Mouse (Mus musculus) urinary bladder, postnatal 14 days (tissue): ENCODE measurements around the gene Frmd4b.
A peak's percentile ranks its signal among the peaks of the same experiment; 100 is the strongest.

ENCODE experiments used
- DNase-seq: peaks from one replicate; pipeline ENCODE4 v3.0.0; 2021; ENCODE audit warnings: low spot score

Frmd4b gene

DNA sequence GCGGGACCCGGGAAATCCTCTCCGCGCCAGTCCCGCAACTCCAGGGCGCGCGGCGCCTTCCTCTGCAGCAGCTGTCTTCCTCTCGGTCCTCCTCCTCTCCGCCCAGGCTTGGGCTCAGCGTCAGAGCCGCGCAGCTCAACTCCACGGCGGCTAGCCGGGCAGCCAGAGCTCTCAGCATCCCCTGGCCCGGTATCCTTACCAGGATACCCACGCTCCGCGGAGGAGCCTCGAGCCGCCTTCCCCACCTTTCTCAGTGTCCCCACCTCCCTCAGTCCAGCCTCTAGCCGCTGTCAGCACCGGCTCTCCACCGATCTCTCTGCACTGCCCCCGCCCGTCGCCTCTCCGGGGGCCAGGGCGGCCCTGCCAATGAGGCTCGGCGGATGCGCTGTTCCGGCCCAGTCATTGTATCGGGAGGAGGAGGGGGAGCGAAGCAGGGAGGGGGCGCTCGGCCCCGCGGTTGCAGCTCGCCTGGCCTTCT is at the start of gene Frmd4b:
Gene Frmd4b, minus strand, starts transcription at position 276 of the 478 bp plus-strand sequence.
- peak; percentile 54 for DNase-seq

DNA sequence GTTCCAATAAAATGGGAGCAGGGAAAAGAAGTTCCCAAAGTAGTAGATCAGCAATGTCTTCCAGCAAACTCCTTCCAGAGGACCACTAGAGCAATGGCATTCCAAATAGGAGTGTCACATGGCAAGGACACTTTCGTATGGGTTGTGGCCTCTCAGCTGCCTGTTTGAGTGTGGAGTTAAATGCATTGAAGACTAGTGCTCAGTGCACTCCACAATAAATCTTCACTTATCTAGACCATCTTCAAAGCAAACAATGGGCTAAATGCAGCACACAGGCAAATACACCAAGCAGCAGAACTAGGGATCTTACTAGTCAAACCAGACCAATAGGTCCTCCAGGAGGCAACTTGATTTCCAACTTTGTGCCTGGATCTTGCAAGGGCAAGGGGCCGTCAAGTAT is 49.1 kb upstream of the Frmd4b start:
- no peak for DNase-seq

DNA sequence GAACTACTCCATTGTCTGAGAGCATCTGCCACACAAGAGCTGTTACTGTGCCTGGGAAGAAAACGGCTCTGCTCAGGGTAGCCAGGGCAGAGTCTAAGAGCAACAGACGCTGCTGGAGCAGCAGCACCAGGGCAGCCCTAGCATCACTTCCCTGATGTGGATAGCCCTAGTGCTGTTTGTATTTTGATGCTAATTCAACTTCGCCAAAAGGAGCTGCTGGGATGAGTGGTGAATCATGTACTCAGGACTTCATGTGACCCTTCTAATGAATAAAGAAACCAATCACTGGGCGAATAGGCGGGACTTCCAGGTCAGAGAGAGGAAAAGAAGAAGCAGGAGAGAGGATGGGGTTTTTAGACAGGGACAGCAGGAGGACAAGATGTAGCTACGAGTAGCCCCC is 41.6 kb upstream of the Frmd4b start:
- DNase-seq, result no peak

DNA sequence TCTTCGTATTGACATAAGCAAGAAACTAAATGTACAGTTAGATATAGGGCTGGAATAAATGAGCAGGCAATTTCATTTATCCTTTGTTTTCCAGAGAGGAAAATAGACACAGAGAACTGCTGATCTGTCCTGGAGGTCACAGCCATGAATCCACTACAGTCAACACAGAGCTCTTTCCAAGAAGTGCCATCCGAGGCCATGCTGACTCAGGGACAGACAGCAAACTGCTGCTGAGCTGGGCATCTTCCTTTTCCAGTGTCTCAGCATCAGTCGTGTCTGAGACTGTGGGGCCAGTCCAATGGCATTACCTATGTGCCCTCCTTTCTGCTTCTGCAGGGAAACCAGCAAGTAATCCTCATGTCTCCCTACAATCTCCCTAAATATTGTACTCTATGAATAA is 38.6 kb upstream of the Frmd4b start:
- DNase-seq, result no peak

DNA sequence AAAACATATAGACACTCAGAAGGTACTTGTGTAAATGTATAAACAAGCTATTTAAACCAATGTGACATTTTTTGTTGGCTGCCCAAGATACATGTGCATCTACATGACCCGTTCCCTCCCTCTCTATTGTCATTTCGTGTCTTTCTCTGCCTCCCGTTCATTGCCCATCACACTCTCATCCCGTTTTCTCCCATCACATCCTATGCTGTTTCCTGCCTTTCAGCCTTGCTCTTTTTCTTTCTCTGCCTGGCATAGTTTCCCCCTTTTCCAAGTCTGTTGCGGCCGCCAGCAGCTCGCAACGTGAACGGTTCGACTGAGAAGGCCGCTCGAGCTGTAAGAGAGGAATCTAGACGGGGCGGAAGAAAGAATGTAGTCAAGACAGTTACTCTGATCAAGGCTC is 30.2 kb upstream of the Frmd4b start:
- DNase-seq, result no peak

DNA sequence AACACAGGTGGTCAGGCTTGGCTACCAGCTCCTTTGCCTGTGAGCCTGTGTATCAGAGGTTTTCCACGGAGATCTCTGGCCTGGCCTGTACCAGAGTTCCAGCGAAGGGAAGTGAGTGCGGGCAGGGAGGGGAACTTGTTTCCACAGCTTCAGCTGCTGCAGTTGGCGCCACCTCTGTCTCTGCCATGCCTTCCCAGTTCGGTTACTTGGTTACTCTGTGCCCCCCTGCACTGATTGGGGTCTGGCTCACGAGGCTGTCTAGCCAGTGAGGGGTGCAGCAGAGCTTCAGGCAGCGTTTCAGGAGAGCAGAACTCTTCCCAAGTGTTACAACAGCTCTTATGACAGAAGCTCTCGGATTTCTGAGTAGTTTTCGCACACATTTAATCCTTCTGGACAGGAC is 6.0 kb upstream of the Frmd4b start:
- no peak for DNase-seq

DNA sequence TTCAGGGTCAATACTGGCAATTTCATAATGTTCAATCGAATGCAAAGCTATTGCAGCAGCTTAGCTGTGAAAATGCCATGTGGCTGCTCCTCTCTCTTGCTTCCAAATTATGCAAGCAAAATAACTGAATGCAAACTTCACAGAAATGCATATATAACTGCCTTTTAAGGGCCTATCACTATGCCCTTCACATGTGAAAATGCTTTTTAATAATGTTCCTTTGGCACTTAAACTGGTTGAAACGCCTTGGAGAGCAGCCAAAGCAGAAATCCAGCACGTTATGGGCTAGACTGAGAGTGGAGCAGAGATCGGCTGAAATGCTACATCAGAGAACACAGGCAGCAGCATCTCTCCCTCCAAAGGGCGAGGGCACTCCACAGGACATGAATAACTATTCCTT is 4.9 kb upstream of the Frmd4b start:
- no peak for DNase-seq

DNA sequence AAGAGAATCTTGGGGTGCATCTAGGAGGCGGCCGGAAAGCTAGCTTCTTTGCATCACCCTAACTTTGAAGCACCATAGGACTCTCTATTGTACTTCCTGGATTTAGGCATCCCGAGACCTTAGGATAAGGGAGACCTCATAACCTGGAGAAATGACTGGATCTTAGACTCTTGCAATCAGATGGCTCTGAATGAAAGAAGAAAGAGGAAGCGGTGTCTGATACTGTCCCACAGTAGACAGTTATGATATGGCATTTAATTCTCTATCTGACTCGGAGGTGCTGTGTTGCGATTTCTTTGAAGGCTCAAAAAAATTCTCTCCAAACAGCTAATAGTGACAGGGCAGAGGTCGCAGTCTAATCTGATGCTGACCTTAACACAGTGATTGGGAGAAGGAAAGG is 433 bp upstream of the Frmd4b start:
- no peak for DNase-seq

DNA sequence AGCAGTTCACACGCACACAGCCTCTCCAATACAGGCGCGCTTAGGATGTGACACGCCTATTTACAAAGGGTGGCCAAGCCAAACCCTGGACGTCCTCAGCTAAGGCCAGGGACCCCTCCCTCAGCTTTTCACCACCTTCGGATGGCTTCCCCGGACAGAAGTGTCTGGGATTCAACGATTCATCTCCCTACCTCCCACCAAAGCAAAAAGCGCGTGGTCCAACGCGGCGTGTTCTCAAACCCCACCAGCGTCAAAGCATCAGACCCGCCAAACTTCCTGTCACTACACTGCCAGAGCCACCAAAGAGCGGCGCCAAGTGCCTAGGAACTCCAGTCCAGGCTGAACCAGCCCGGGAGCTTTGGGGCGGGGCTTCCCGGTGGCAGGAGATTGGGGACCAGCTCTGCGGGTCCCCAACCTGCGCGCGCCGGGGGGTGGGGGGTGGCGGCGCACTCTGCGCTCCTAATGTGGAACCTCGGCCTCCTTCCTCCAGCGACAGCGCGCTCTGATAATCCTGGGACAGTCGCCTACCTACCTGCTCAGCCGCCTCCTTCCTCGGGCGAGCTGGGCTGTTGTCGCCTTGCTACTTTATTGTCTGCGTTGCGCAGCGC is 579 bp downstream of the Frmd4b start:
- DNase-seq, result peak; percentile 62

DNA sequence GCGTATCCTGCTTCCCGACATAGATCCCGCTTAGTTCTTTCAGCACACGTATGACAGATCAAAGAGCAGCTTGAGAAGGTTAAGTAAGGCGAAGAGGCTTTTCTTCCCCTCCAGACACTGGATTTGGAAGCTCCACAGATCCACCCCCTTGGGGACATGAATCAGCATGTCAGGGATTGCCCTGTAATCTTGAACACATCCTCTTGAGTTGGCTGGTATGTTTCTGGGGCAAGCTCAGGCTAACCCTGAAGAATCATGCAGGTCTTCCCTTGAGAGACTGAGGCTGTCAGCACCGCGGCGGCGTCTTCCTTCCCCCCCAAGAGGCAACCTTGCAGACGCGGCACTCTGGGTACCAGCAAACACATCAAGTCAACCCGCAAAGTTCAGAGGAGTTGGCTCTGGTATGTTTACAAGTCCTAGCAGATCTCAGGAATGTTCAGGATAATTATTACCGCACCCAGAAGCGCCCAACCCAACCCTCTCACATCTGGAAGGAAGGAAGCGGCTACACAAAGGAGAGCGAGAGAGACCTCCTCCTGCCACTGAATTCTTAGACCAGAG is 1.4 kb downstream of the Frmd4b start:
- peak; percentile 33 for DNase-seq

DNA sequence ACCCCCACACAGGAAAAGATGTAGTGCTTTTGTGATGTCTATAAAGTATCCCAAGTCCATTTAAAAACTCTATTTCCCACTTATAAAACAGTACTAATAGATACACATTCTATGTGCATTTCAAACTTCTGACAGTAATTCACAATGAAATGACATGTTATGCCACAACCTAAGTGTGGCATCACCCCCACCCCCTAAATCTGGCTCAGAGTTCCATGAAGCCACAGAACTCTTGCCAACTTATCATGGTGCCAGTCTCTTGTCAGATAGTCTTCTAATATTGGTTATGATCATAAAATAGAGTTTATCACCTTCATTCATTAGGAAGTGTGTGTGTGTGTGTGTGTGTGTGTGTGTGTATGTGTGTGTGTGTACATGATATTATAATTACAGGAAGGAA is 3.2 kb downstream of the Frmd4b start:
- DNase-seq, result no peak

DNA sequence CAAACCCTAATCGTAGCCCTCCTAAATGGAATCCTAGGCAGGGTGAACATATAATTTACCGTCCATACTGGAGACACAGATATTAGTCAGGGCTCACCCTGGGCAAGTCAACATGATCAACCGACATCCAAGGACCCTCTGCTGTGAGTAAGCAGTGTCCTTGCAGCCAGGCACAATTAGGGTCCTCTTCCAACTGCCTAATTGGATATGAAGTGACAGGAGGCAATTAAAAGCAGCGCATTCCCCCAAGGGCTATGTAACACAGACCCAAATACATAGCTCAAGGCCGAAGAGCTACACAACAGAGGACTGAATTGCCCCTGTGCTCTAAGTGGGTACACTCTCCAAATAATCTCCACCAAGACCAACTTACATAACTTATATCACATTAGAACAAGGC is 4.5 kb downstream of the Frmd4b start:
- DNase-seq, result no peak

DNA sequence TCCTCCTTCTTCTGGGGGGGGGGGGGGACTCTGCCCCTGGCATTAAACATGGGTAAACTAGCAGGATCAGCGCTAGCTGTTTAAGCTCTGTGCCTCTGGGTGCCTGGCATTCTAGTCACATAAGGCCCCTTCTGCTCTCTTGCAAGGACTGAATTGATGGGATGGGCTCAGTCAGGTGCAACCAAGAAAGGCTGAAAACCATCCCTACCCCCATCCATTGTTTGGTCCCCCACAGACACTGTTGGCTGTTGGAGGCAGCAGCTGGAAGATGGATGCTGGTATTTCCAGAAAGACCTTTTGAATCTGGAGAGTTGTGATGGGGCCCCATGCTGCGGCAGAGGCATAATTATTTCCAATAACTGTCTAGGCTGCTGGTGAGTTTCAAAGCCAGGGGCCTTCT is 7.3 kb downstream of the Frmd4b start:
- no peak for DNase-seq

DNA sequence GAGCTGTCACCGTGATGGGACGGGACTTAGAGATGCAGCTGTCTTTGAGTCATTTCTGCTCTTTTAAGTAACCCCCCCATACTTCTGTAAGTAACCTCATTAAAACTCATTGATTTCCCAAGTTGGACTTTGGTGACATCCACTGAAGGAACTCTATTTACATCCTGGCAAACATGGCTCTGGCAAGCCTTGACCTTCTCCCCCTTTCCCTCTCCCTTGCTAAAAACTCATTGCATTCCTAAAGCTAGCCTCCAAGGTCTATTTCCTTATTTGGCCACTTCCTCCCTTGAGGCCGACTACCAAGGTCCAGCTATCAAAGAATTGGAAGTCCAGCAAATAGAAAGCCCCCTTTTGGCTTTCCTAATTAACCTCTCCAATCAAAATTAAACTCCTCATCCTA is 9.7 kb downstream of the Frmd4b start:
- DNase-seq, result no peak

DNA sequence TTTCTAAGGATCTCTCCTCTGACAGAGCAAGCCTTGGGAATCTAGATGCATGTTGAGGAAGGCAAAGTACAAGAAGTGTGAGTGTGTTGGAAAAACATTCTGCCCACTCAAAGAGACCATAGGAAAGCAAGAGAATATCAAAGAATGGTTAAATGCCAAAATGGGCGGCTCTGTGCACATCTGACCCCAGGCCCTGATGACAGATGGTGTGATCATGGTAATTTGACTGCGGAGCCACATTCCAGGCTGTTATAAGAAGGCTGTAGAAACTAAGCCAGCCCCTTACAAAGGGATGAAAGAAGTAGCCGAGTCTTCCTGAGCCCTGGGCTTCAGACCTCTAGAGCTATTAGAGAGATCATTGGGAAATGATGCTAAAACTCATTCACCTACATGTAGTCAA is 22.1 kb downstream of the Frmd4b start:
- DNase-seq, result no peak

DNA sequence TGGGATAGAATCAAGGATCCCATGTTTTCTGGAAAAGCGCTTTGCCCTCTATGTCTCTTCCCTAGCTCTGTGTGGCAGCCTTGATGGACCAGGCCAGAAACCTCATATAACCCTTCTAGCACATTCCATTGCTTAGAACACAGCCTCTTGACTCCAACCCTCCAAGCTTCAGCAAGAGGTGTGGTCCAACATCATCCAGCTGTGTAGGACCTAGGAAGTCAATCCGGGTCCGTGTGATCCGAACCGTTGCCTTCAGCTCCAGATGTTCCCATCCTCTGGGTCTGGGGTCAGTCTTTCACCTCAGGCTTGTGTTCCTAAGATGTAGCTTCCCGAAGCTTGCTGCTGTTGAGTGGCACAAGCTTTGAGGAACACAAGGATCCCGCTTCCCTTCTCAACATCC is 22.8 kb downstream of the Frmd4b start:
- no peak for DNase-seq

DNA sequence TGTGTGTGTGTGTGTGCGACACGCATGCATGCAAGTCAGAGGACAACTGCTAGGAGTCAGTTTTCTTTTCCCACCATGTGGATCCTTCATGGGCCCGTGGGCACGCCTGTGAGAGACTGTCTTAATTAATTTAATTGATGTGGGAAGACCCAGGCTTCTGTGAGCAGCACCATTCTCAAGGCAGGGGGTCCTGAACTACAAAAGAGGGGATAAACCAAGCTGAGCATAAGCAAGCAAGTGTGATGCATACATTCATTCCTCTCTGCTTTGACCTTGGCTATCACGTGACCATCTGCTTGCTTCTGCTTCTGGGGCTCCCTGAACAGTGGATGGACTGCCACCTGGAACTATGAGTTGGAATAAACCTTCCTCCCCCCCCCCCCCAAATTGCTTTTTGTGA is 27.1 kb downstream of the Frmd4b start:
- no peak for DNase-seq

DNA sequence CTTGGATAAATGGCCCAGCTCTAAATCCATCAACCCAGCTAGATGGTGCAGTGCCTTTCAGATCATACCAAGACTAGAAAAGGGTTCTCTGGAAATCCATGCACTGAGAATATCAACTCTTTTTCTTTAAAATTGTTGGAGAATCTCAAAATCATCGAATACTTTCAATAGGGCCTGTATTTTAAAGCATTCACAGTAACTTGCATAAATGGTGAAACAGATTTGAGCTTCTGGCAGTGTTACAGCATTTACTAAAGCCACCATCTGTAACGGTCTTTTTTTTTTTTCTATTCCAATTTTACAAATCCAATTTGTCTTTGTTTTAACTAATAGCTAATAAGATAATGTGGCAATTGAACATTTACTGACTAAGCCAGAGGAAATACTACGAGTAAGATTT is 27.8 kb downstream of the Frmd4b start:
- DNase-seq, result no peak

DNA sequence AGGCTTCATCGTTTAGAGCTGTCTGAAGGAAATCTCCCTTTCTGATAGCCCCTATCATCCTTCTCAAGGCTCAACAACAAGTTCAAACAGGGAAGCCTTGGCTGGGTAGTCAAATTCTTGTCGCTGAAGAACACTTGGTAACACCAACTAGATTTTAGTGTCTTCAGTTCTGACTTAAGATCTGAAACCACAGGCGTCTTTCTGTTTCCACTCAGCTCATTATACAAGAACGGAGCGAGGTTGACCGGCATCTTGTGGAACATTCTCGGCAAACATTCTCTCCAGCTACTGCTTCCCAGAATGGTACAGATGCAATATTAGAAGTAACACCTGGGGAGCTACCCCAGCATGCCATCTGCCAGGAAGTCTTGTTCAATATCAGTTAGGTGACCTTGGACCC is 28.3 kb downstream of the Frmd4b start:
- DNase-seq, result no peak

DNA sequence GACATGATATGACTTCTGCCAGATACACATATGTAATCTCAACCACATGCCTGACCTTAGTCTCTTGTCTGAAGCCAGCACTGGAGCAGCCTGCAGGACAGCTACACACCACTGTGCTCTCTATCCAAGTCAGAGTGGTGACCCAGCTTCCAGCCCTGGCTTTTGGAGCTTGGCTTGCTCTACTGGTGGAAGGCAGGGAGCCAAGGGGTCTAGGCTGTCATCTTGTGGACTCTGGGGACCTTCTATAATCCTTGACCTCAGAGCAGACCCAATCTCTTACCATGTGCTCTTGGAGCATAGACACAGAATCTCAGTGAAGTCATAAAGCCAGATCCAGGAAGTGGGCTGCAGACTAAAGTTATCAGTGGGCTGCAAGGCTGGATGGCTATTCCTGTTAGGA is 30.7 kb downstream of the Frmd4b start:
- no peak for DNase-seq

DNA sequence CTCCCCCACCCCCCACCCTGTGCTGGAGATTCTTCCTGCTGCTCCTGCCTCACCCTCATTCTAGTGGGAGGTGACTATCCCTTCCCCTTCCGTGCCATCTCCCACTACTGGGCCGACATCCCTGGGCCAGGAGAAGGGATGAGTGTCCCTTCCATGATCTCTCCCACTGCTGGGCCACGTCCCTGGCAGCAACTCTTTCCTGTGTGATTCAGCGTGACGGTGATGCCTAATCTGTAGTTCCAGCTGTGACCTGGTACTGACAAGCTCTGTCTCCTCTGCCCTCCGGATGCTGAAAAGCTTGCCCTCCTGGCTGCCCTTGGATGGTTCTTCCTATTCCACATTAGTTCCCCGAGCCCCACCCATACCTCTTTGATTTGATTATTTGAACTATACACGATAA is 31.3 kb downstream of the Frmd4b start:
- no peak for DNase-seq

DNA sequence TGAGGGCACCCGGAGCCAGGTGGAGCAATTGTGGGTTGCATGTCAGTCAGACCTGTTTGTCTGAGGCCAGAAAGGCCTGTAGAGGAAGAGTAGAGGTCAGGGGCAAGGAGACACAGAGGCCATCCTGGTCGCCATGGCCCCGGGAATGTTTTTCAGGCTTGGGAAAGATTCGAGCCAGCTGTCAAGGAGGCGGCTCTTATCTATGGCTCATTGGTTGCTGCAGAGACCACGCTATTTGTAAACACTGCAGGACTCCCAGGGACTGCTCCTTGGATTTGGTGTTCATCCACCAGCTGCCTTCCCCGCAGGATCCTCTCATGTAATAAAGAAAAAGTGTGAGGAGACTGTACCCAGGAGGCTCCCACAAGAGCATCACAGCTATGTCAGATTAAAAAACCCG is 34.6 kb downstream of the Frmd4b start:
- no peak for DNase-seq

DNA sequence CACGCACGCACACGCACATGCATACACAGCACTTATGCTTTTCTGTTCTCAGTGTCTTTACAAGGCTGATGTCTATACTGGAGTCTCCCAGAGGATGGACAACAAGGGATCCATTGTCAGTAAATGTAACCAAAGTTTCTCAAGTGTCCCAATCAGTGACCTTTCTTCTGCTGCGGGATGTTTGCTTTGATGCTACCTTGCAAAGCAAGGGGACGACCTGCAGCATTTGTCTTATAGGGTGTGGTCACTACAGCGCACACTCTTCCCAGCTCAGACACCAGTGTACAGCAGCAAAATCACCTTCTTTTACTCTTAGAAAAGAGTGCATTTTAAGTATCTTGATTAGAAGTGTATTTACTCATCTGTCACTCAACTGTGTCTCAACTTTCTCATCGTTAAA is 35.4 kb downstream of the Frmd4b start:
- no peak for DNase-seq

DNA sequence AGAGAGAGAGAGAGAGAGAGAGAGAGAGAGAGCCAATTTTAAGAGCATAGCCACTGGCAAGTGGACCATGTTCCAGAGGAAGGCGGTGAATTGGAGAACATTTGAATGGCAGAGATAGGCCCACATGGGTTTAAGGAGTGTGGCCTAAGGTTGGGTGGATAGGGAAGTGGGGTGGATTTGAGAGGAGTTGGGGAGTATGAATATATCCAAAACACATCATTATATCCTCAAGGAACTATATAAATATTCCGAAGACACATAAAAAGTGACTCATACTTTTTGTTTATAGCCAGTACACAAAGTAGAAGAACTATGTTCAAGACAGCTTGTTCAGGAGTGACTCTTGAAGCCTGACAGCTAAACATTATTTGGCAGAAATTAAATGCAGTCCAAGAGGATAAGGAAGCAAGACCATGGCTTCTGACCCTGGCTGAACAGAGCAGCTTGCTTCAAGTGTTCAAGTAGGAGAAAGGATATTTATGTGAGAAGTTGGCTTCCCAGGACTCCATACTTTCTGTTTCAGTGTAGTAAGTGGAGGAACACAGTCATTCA is 36.8 kb downstream of the Frmd4b start:
- no peak for DNase-seq
